Mouse (Mus musculus) T-cell, adult 2 months (primary cell): ENCODE measurements around the gene Ifi214.
"Not testable (repeated sequence)": the region's sequence is repeated elsewhere in the genome, so short reads cannot be mapped to it uniquely, and the experiment has no call there.

Experiments used
- DNase-seq: peaks from one replicate; pipeline ENCODE4 v3.0.0; 2022; ENCODE audit warnings: low spot score

Ifi214 gene

GRCm38 (mm10) chr1:173535791-173536190 lies at the start of gene Ifi214:
Gene Ifi214, minus strand, starts transcription at chr1:173535957.
- DNase-seq: peak; percentile 41

GRCm38 (mm10) chr1:173579921-173580585 lies 44.3 kb upstream of the Ifi214 start:
- no peak for DNase-seq

- no peak for DNase-seq
Observed at GRCm38 (mm10) chr1:173579079-173579478, 43.3 kb upstream of the Ifi214 start.

GRCm38 (mm10) chr1:173550491-173551050 lies 14.8 kb upstream of the Ifi214 start:
- not testable (repeated sequence) for DNase-seq

GRCm38 (mm10) chr1:173548798-173549197 lies 13.0 kb upstream of the Ifi214 start:
- DNase-seq: not testable (repeated sequence)

GRCm38 (mm10) chr1:173521452-173521851 lies 14.3 kb downstream of the Ifi214 start:
- DNase-seq: no peak

- not testable (repeated sequence) for DNase-seq
Observed at GRCm38 (mm10) chr1:173510595-173510994, 25.2 kb downstream of the Ifi214 start.

GRCm38 (mm10) chr1:173491483-173491882 lies 44.3 kb downstream of the Ifi214 start:
- DNase-seq: not testable (repeated sequence)

- DNase-seq: peak; percentile 68
Observed at GRCm38 (mm10) chr1:173490812-173491480, 44.8 kb downstream of the Ifi214 start, which contains the start of gene Ifi206. Gene Ifi206, minus strand, starts transcription at chr1:173491041.

- not testable (repeated sequence) for DNase-seq
Observed at GRCm38 (mm10) chr1:173481182-173481574, 54.6 kb downstream of the Ifi214 start.

GRCm38 (mm10) chr1:173480399-173481181 lies 55.2 kb downstream of the Ifi214 start:
- not testable (repeated sequence) for DNase-seq
